Mouse (Mus musculus): ENCODE data around the gene Ech1. TPM values are rescaled to one million over a fixed set of nuclear protein-coding genes. Genes with fewer than 3 reads are reported as not detected.
"Not testable (repeated sequence)": the region's sequence is repeated elsewhere in the genome, so short reads cannot be mapped to it uniquely, and the experiment has no call there.

Ech1 gene
- polyA plus RNA-seq, 1 experiment from 2014 or later: 90.7 TPM

DNA sequence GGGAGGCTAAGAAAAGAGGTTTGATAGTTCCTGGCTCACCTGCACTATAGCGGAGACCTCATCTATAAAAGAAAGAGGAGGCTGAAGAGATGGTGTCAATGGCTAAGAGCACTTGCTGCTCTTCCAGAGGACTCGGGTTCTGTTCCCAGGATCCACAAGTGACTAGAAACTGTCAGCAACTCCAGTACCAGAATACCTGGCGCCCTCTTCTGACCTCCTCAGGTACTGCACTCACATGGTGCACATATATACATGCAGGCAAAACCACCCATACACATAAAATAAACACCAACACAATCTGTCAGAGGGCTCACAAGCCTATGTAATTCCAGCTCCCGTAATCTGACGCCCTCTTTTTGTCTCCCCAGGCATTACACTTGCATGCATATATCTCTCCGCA, 35.9 kb downstream of the Ech1 start:
- Histone ChIP-seq H3K27ac (no peak overlapping the region), H3K36me3 (no peaks in the 10 kb centered on the region), H3K4me3 (no peak overlapping the region), H3K27me3 (ENCODE audit: low read depth, poor library complexity, severe bottlenecking) (0 out of 2 replicates have a peak, but pooled peaks cover 5% of the 10 kb centered on the region), H3K4me1 (peaks cover 18% of the 10 kb centered on the region), H3K9me3 (replicated peaks) (no peaks in the 10 kb centered on the region)
- DNase-seq (ENCODE audit: low spot score): no peak
- 89% methylated on average over 6 of the region's 6 CpGs for WGBS

DNA sequence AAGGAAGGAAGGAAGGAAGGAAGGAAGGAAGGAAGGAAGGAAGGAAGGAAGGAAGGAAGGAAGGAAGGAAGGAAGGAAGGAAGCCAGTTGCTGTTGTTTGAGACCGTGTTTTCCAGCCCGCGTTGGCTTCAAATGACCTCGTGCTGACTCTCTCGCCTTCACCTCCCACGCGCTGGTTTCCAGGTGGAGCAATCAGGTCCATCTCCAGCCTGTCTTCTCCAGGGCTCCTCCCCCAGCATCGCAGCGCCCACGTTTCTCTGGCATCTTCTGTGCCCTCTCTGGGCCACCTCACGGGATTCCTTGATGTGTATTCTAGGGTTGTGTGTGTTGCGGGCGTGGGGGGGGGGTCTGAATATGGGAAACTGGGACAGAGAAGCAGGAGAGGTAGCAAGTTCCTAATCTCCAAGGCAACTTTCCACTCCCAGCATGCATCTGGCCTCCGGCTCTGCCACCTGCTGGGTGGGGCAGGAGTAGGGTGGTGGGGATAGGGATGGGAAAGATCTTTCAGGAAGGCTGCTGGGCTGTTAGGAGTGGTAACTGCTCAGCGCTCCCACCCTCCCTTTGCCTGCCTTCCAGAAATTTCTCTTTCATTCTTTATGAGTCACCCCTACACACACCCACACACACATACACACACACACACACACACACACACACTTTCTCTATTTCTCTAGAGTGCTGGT, 37.9 kb downstream of the Ech1 start:
- H3K4me1 ChIP-seq: peaks cover 28% of the 10 kb centered on the region
- 0 out of 2 replicates have a peak overlapping the region, but pooled peaks have one; percentile 36 for H3K27ac ChIP-seq
- WGBS: 79% methylated on average over 15 of the region's 15 CpGs
- no peaks in the 10 kb centered on the region for H3K9me3 ChIP-seq (replicated peaks)
- no peak for DNase-seq (ENCODE audit: low spot score)
- H3K4me3 ChIP-seq: no peak overlapping the region
- H3K36me3 ChIP-seq: no peaks in the 10 kb centered on the region
- 0 out of 2 replicates have a peak, but pooled peaks cover 5% of the 10 kb centered on the region for H3K27me3 ChIP-seq (ENCODE audit: low read depth, poor library complexity, severe bottlenecking)

DNA sequence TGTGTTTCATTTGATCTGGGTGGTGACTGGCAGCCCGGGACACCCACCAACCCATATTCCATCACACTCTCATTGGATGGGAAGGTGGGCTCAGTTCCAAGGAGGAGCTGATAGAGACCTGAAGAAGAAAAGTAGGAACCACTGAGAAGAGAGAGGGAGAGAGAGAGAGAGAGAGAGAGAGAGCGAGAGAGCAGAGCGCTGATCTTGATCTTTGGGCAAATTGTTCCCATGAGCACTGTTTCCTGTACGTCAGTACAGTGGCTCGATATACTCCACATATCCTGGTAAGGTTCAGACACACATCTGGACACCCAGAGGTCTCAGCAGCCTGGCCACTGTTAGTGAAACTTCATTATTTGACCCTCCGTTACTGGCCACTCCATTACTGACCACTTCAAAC, 38.5 kb downstream of the Ech1 start, which contains the start of gene Lgals7:
Gene Lgals7 (plus strand): TSS at position 314 of the 400 bp plus-strand sequence.
- Histone ChIP-seq H3K4me3 (no peak within 1 kb of the TSS), H3K4me1 (peaks cover 28% of the 10 kb centered on the region), H3K9me3 (replicated peaks) (no peaks in the 10 kb centered on the region), H3K27me3 (ENCODE audit: low read depth, poor library complexity, severe bottlenecking) (0 out of 2 replicates have a peak, but pooled peaks cover 5% of the 10 kb centered on the region), H3K27ac (0 out of 2 replicates have a peak within 1 kb of the TSS, but pooled peaks have one; percentile 36), H3K36me3 (no peaks in the 10 kb centered on the region)
- WGBS: 82% methylated on average over 6 of the region's 6 CpGs
- DNase-seq (ENCODE audit: low spot score): no peak

DNA sequence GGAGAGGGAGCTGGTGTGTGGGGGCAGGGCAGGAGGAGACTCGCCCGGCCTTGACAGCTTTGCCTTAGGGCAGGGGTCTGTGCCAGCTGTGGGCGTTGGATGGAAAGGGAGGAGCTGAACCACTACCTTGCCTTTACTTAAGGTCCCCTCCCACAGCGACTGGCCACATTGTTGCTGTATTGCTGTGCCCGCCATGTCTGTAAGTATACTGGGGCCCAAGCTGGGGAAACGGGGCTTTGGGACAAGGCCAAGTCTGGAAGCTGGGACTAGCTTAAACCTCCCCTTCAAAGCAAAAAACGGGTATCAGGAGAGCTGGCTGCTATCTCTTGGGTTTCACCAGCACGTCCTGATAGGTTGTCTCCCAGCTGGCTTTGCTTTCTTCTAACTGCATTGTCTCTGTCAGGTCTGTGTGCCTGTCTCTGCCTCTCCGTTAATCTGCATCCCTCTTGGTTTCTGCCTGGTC, 39.3 kb downstream of the Ech1 start:
- no peak overlapping the region for H3K4me3 ChIP-seq
- H3K27me3 ChIP-seq (ENCODE audit: low read depth, poor library complexity, severe bottlenecking): 0 out of 2 replicates have a peak, but pooled peaks cover 5% of the 10 kb centered on the region
- DNase-seq (ENCODE audit: low spot score): no peak
- no peaks in the 10 kb centered on the region for H3K9me3 ChIP-seq (replicated peaks)
- H3K27ac ChIP-seq: 0 out of 2 replicates have a peak overlapping the region, but pooled peaks have one; percentile 3
- WGBS: 67% methylated on average over 9 of the region's 9 CpGs
- no peaks in the 10 kb centered on the region for H3K36me3 ChIP-seq
- H3K4me1 ChIP-seq: peaks cover 28% of the 10 kb centered on the region

DNA sequence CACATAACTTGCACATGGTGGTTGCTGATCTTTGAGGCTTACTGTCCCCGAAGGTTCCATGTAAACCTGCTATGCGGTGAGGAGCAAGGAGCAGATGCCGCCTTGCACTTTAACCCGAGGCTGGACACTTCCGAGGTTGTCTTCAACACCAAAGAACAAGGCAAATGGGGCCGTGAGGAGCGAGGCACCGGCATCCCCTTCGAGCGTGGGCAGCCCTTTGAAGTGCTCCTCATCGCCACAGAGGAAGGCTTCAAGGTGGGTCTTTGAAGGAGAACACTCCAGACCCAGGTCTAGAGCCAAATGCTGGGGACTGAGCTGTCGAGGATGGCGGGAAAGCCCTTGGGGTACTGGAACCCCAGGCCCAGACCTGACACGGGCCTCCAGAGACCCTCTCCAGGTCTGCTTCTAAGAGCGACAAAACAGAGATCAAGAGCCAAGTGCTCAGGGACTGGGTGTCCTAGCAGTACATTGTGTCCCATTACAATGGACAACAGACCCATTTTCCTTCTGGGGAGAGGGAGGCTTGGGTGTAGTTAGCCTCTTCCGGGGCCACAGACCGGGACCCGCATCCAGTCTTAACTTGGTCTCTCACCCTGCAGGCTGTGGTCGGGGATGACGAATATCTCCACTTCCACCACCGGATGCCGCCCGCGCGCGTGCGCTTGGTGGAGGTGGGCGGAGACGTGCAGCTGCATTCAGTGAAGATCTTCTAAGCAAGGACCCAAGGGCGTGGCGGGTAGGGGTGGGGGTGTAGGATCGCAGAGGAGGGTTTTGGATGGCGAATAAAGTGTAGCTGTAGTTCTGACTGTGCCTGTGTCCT, 40.7 kb downstream of the Ech1 start:
- H3K27me3 ChIP-seq (ENCODE audit: low read depth, poor library complexity, severe bottlenecking): 0 out of 2 replicates have a peak, but pooled peaks cover 5% of the 10 kb centered on the region
- peak overlapping the region; percentile 35 for H3K4me3 ChIP-seq
- WGBS: 45% methylated on average over 33 of the region's 33 CpGs

DNA sequence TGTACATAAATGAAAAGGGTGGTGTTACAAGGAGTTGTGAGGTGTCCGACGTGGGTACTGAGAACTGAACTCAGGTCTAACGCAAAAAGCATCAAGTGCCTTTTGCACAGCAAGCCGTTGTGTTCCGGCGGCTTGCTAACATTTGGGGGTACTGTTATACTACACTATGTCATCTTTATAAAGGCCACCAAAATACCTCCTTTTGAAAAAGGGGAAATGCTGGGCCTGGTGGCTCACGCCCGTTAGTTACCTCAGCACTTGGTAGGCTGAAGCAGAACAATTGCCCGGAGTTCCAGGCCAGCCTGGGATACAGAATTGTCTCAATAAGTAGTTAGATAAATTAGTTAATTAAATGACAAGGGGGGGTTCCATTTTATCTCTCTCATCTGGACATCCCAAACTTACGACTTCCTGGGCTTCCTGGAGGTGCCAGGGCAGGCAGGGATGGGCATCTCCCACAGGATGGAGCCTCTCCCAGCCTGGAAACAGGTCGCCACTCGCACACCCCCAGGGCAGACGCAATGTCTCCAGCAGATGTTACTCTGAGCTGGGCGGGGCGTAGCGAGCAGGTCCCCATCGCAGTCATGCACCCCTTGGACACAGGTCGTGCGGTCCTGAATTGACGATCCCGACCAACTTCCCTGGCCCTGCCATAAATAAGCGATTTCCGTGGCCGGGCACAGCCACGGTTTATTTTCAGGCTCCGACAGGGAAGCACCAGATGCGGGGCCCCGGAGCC, 41.9 kb downstream of the Ech1 start:
- H3K4me1 ChIP-seq: peaks cover 28% of the 10 kb centered on the region
- WGBS: 88% methylated on average over 28 of the region's 28 CpGs
- no peaks in the 10 kb centered on the region for H3K9me3 ChIP-seq (replicated peaks)
- H3K36me3 ChIP-seq: no peaks in the 10 kb centered on the region
- H3K27me3 ChIP-seq (ENCODE audit: low read depth, poor library complexity, severe bottlenecking): 0 out of 2 replicates have a peak, but pooled peaks cover 5% of the 10 kb centered on the region
- no peak for DNase-seq (ENCODE audit: low spot score)
- H3K27ac ChIP-seq: peak overlapping the region; percentile 64
- H3K4me3 ChIP-seq: no peak overlapping the region

More for the DNA sequence above, 40.7 kb downstream of the Ech1 start:
- Histone ChIP-seq H3K9me3 (replicated peaks) (no peaks in the 10 kb centered on the region), H3K27ac (peak overlapping the region; percentile 57), H3K4me1 (peaks cover 28% of the 10 kb centered on the region), H3K36me3 (no peaks in the 10 kb centered on the region)
- peak; percentile 83 for DNase-seq (ENCODE audit: low spot score)

DNA sequence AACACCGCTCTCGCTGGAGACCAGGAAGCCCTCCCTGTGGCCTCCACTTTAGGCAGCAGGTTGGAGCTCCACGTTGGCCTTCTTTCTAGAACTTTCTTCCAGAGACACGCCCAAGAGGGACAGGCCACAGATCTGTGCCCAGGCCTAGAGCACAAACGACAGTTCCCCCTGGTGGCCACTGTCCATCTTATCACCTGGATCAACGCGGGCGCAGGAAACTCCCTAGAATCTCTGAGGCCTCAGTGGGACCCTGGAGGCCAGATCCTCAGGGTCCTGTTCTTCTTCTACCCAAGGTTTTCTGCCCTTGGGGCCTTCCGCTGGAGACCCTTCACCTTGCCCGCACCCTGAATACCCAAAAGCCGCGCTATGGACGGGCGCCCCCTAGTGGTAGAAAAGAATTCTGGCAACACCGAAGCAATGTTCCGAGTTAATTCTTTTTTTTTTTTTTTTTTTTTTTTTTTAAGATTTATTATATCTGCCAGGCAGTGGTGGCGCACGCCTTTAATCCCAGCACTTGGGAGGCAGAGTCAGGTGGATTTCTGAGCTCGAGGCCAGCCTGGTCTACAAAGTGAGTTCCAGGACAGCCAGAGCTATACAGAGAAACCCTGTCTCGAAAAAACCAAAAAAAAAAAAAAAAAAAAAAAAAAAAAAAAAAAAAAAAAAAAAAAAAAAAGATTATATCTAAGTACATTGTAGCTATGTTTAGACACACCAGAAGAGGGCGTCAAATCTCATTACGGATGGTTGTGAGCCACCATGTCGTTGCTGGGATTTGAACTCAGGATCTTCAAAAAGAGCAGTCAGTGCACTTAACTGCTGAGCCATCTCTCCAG, 42.7 kb downstream of the Ech1 start:
- H3K27ac ChIP-seq: peak overlapping the region; percentile 64
- H3K4me1 ChIP-seq: peaks cover 28% of the 10 kb centered on the region
- not testable (repeated sequence) for H3K27me3 ChIP-seq (ENCODE audit: low read depth, poor library complexity, severe bottlenecking); H3K36me3 ChIP-seq; H3K9me3 ChIP-seq (replicated peaks)
- 0 out of 2 replicates have a peak overlapping the region, but pooled peaks have one; percentile 7 for H3K4me3 ChIP-seq
- peak; percentile 80 for DNase-seq (ENCODE audit: low spot score)
- WGBS: 30% methylated on average over 23 of the region's 23 CpGs

DNA sequence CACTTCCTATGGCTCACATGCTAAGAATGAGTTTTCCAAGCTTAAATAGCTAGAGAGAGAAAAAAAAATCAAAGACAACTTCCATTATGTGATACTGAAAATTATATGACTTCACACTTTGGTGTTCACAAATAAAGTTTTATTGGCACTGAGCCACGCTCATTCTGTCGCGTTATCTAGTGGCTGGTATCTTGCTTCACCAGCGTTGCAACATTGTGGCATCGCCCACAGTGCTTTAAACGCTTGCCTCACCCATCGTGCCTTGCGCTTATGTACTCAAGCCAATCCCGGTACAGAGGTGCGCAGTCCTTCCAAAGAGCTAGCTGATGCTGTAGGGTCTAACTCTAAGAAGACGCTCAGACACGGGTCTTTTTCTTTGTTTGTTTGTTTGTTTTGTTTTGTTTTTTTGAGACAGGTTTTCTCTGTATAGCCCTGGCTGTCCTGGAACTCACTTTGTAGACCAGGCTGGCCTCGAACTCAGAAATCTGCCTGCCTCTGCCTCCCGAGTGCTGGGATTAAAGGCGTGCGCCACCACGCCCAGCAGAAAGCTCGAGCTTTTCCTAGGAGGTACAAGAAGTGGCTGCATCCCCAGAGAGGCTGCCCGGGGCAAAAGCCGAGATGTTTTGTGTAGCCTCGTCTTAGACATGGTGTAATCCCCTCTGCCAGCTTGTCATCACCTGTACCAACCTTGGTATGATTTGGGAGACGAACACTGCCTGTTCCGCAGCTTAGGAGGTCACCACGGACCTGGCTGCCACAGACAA, 46.1 kb downstream of the Ech1 start:
- no peaks in the 10 kb centered on the region for H3K27me3 ChIP-seq (ENCODE audit: low read depth, poor library complexity, severe bottlenecking)
- H3K9me3 ChIP-seq (replicated peaks): no peaks in the 10 kb centered on the region
- peaks cover 21% of the 10 kb centered on the region for H3K4me1 ChIP-seq
- no peaks in the 10 kb centered on the region for H3K36me3 ChIP-seq
- DNase-seq (ENCODE audit: low spot score): no peak
- no peak overlapping the region for H3K27ac ChIP-seq
- no peak overlapping the region for H3K4me3 ChIP-seq
- 92% methylated on average over 24 of the region's 24 CpGs for WGBS

DNA sequence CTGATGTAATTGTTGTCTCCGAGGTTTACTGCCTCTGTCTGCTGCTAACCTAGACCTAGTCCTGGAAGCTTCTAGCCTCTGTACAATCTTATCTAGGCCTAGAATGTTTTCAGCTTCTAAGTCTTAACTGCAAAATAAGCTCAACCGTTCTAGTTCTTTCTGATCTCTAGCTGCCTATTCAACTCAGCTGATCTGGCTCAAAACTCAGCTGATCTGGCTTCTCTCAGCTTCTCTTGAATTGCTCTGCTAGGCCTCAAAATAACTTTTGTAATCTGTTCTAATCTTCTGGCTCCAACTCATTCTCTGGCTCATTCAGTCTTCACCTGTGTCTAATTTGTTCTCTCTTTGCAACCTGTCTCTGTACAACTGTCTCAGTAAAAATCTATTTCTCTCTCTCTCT, 49.5 kb downstream of the Ech1 start:
- peaks cover 12% of the 10 kb centered on the region for H3K4me1 ChIP-seq
- H3K27me3 ChIP-seq (ENCODE audit: low read depth, poor library complexity, severe bottlenecking): no peaks in the 10 kb centered on the region
- 0 out of 2 replicates have a peak overlapping the region, but pooled peaks have one; percentile 30 for H3K27ac ChIP-seq
- H3K4me3 ChIP-seq: no peak overlapping the region
- WGBS: 63% methylated on average over 2 of the region's 2 CpGs
- DNase-seq (ENCODE audit: low spot score): no peak
- no peaks in the 10 kb centered on the region for H3K9me3 ChIP-seq (replicated peaks)
- no peaks in the 10 kb centered on the region for H3K36me3 ChIP-seq

DNA sequence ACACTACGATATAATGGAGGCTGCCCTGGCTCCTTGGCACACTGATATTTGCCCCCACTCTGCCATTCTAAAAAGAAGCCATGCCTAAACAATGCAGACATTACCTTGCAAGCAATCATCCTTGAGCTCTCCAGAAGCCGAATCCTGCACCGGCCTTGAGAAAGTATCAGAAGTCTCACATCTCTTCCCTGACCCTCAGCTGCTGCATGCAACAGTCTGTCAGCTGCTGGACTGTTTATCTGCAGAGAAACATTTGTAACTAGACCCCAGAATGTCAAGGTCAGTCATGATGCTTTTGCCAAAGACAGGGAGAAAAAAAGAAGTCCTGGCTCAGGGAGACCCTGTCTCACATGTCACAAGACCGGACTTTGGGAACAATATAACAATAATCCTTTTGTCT, 51.1 kb downstream of the Ech1 start:
- peaks cover 13% of the 10 kb centered on the region for H3K4me1 ChIP-seq
- WGBS: 93% methylated on average over 4 of the region's 4 CpGs
- no peaks in the 10 kb centered on the region for H3K9me3 ChIP-seq (replicated peaks)
- H3K36me3 ChIP-seq: no peaks in the 10 kb centered on the region
- no peak for DNase-seq (ENCODE audit: low spot score)
- no peak overlapping the region for H3K27ac ChIP-seq
- no peaks in the 10 kb centered on the region for H3K27me3 ChIP-seq (ENCODE audit: low read depth, poor library complexity, severe bottlenecking)
- H3K4me3 ChIP-seq: no peak overlapping the region

DNA sequence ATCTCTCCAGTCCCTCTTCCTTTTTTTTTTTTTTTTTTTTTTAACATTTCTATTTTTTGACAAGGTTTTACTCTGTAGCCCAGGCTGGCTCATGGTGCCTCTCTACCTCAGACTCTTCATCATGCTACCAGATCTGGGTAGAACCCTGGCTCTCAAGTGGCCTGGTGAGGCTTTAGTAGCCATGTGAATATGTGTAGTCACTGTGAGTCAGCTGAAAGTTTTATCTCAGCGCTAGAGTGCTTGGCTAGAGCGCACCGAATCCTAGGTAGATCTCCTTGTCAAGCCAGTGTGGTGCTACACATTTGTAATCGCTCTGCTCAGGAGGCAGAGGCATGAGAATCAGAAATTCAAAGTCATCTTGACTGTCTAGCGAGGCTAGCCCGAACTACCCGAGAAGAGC, 52.1 kb downstream of the Ech1 start:
- Histone ChIP-seq H3K27ac (no peak overlapping the region), H3K27me3 (ENCODE audit: low read depth, poor library complexity, severe bottlenecking) (no peaks in the 10 kb centered on the region), H3K4me1 (peaks cover 21% of the 10 kb centered on the region), H3K9me3 (replicated peaks) (no peaks in the 10 kb centered on the region), H3K4me3 (no peak overlapping the region), H3K36me3 (no peaks in the 10 kb centered on the region)
- WGBS: 83% methylated on average over 7 of the region's 7 CpGs
- DNase-seq (ENCODE audit: low spot score): no peak
